Mouse (Mus musculus) intestine, postnatal 0 days (tissue): ENCODE results near the gene Pde1b. TPM values are rescaled to one million over a fixed set of nuclear protein-coding genes. Genes with fewer than 3 reads are reported as not detected.

Source experiments
- ATAC-seq: fragments of 200-750 bp; cut with Nextera tagmentation; 2 replicates; pipeline ENCODE4 v1.8.0; 2017; ENCODE audit warnings: mild to moderate bottlenecking, moderate TSS enrichment, moderate library complexity
- H3K27ac ChIP-seq: fragments of 300-500 bp; sonication (generic); 2 replicates; pipeline ENCODE4 v1.5.1; 2014; ENCODE audit warnings: mild to moderate bottlenecking, low read depth, low read length, moderate library complexity
- H3K27me3 ChIP-seq: fragments of 300-500 bp; sonication (generic); replicated peaks from 2 replicates; pipeline ENCODE4 v1.6.1; 2014; ENCODE audit warnings: low read length, mixed read lengths; ENCODE audit not compliant: control insufficient read depth, insufficient read depth
- H3K36me3 ChIP-seq: fragments of 300-500 bp; sonication (generic); 2 replicates; pipeline ENCODE4 v1.6.1; 2014; ENCODE audit warnings: mild to moderate bottlenecking, moderate library complexity; ENCODE audit not compliant: control insufficient read depth, insufficient read depth
- H3K4me1 ChIP-seq: fragments of 300-500 bp; sonication (generic); replicated peaks from 2 replicates; pipeline ENCODE4 v1.6.1; 2014; ENCODE audit warnings: antibody characterized with exemption, low read length, mixed read lengths; ENCODE audit not compliant: control insufficient read depth, insufficient read depth
- H3K4me2 ChIP-seq: fragments of 300-500 bp; sonication (generic); replicated peaks from 2 replicates; pipeline ENCODE4 v1.6.1; 2014; ENCODE audit warnings: low read depth, mild to moderate bottlenecking, moderate library complexity
- H3K4me3 ChIP-seq: fragments of 300-500 bp; sonication (generic); 2 replicates; pipeline ENCODE4 v1.5.1; 2014; ENCODE audit warnings: low read depth, low read length
- H3K9ac ChIP-seq: fragments of 300-500 bp; sonication (generic); 2 replicates; pipeline ENCODE4 v1.6.1; 2014; ENCODE audit warnings: mild to moderate bottlenecking, low read depth, low read length
- H3K9me3 ChIP-seq: fragments of 300-500 bp; sonication (generic); 2 replicates; pipeline ENCODE4 v1.6.1; 2016; ENCODE audit warnings: mixed run types; ENCODE audit not compliant: control insufficient read depth
- CTCF ChIP-seq: sonication (generic); IDR thresholded peaks from 2 replicates; pipeline ENCODE4 v1.5.1; 2016; ENCODE audit warnings: low read depth, mild to moderate bottlenecking, control low read depth, antibody characterized with exemption, moderate library complexity
- WGBS: fragments of 180-500 bp; shearing (Covaris S2); extraction: QIAGEN DNeasy Blood & Tissue Kit; methylation state at CpG from one replicate; pipeline ENCODE4 v1.1.7; 2014; 5-methylcytosine and 5-hydroxymethylcytosine counted together
- polyA plus RNA-seq: library from polyadenylated mRNA; unstranded; fragments of >200 nt; fragmentation: Nextera tagmentation; extraction: Ambion mirVana; gene quantifications from 2 replicates; pipeline ENCODE4 v1.2.1, GENCODE M21; 2015

The Pde1b gene
- polyA plus RNA-seq, 1 experiment from 2014 or later = 4.5 TPM

DNA sequence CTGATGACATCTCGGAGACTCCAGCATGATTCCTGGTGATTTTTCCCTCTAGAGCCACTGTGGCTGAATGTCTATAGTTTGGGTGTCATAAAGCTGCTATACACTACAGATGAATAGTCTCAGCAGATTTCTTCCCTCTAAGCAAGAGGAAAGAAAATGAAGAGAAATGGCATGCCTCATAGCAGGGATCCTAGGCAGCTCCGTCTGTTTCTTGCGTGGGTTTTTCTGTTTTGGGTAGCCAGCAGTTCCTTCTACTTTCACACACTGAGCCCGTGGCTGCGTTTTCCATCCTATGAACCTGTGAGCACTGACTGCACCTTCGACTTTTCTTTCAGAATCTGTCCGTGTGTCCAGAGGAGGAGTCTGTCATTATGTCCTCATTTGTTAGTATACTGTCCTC lies 29.7 kb upstream of the Pde1b start:
- WGBS = 88% methylated on average over 7 of the region's 7 CpGs

DNA sequence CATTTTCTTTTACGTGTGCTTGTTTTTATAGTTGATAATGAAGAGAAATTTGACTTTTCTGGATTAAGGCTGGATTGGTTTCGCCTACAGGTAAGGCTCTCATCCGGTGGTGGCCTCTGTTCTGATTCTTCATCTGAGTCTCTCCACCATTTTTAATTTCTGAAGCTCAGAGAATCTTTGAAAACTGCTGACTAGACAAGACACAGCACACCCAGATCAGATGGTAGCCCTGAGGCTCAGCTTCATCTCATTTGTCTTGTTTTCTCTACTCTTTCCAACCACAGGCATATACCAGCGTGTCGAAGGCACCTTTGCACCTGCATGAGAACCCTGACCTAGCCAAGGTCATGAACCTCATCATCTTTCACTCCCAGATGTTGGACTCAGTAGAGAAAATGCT lies 29.1 kb upstream of the Pde1b start:
- WGBS = 85% methylated on average over 5 of the region's 5 CpGs
- no peak for TF ChIP-seq CTCF
- no peak for ATAC-seq

More for the DNA sequence above, 29.7 kb upstream of the Pde1b start:
- Histone ChIP-seq H3K9ac (no peak overlapping the region), H3K36me3 (no peaks in the 10 kb centered on the region), H3K27me3 (no peaks in the 10 kb centered on the region), H3K4me3 (no peak overlapping the region), H3K27ac (no peak overlapping the region), H3K4me2 (no peak overlapping the region), H3K4me1 (no peaks in the 10 kb centered on the region), H3K9me3 (no peaks in the 10 kb centered on the region)
- no peak for TF ChIP-seq CTCF
- no peak for ATAC-seq

DNA sequence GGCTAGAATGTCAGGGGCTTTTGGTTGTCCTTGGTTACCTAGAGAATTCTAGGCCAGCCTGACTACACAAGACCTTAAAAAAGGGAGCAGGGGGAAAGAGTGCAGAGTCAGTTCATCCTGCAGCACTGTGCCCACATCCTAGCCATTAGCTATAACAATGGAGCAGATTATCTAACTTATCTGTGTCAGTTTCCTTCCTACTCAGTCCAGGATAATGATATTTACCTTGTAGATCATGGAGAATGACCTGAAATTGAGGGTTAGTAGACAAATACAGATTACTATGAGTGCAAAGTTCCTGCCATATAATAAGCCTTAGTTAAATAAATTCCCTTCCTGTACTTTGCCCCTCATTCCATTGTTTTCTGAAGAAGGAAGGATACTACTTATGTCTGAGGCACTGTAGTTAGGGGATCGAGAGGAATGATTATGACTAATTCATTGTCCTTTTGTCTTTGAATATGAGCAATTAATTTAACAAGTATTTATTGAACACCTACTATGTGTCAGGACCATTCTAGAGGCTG lies 23.7 kb upstream of the Pde1b start:
- Histone ChIP-seq H3K4me2 (no peak overlapping the region), H3K9ac (no peak overlapping the region), H3K4me1 (0 out of 2 replicates have a peak, but pooled peaks cover 3% of the 10 kb centered on the region), H3K9me3 (no peaks in the 10 kb centered on the region), H3K27me3 (no peaks in the 10 kb centered on the region), H3K36me3 (no peaks in the 10 kb centered on the region), H3K27ac (no peak overlapping the region), H3K4me3 (no peak overlapping the region)
- WGBS = 32% methylated on average over 1 of the region's 1 CpGs
- ATAC-seq = peak; percentile 86
- TF ChIP-seq CTCF = no peak

More for the DNA sequence above, 29.1 kb upstream of the Pde1b start:
- Histone ChIP-seq H3K4me1 (no peaks in the 10 kb centered on the region), H3K27ac (no peak overlapping the region), H3K9me3 (no peaks in the 10 kb centered on the region), H3K4me3 (no peak overlapping the region), H3K9ac (no peak overlapping the region), H3K4me2 (no peak overlapping the region), H3K27me3 (no peaks in the 10 kb centered on the region), H3K36me3 (no peaks in the 10 kb centered on the region)

DNA sequence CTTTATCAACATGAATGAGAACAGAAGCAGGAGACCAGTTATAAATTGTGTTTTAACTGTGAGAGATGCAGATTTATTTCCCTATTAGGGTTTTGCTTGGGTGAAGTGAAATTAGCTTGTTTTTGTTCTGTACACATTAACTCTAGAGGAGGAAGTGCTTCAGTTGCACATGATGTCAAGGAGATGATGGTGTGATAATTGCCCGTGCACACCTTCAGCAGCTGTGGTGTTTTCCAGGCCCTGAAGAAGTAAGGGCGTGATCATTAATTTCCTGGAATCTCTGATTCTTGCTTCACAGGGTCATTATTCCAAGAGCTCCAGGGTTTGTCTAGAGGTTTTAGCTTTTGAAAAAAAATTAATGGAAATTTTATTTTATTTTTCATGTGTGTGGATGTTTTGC lies 22.7 kb upstream of the Pde1b start:
- 30% methylated on average over 2 of the region's 2 CpGs for WGBS
- no peaks in the 10 kb centered on the region for H3K9me3 ChIP-seq
- no peak overlapping the region for H3K9ac ChIP-seq
- peak; percentile 71 for ATAC-seq
- no peak overlapping the region for H3K4me3 ChIP-seq
- no peak overlapping the region for H3K4me2 ChIP-seq
- TF ChIP-seq CTCF = no peak
- H3K27ac ChIP-seq = 0 out of 2 replicates have a peak overlapping the region, but pooled peaks have one; percentile 46
- no peaks in the 10 kb centered on the region for H3K36me3 ChIP-seq
- 0 out of 2 replicates have a peak, but pooled peaks cover 3% of the 10 kb centered on the region for H3K4me1 ChIP-seq
- H3K27me3 ChIP-seq = no peaks in the 10 kb centered on the region

DNA sequence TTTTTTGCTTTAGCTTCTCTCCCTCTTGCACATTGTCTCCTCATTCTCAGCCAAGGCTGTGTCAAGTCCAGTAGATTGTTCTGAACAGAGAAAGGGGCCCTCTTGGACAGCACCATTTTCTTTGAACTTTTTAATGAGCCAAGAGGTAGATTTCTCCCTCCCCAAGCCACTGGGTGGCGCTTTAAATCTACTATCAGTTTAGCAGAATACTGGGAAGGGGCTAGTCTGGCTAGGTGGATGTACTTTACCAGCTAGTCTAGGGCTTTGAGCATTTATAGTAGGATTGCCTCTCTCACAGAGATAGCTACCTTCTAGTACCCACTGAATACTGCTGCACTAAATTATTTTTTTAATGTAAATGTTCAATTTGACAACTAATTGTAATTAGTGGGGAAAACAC lies 20.3 kb upstream of the Pde1b start:
- Histone ChIP-seq H3K27ac (no peak overlapping the region), H3K9ac (no peak overlapping the region), H3K4me3 (no peak overlapping the region), H3K27me3 (no peaks in the 10 kb centered on the region), H3K4me2 (no peak overlapping the region), H3K4me1 (0 out of 2 replicates have a peak, but pooled peaks cover 3% of the 10 kb centered on the region), H3K36me3 (no peaks in the 10 kb centered on the region), H3K9me3 (no peaks in the 10 kb centered on the region)
- ATAC-seq = no peak
- WGBS = 9% methylated on average over 1 of the region's 1 CpGs
- peak; percentile 64 for TF ChIP-seq CTCF

DNA sequence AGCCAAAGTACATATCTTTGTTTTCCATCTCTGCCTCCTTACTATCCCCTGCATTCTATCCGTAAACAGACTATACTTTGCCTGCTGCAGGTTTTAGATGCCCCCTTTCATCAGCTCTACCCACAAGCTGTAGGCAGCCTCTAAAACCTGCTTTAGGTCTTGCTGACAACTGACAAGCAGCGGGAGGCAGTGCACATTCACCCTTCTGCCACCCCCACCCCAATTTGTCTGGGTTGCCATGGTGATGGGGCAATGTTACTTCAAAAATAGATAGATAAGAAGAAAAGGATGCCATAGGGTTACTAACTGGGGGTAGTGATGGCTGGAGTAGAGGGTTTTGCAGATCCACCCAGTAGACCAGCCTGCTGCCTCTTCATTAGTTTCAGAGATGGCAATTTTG lies 18.3 kb upstream of the Pde1b start:
- H3K4me3 ChIP-seq = no peak overlapping the region
- TF ChIP-seq CTCF = no peak
- ATAC-seq = no peak
- H3K9me3 ChIP-seq = no peaks in the 10 kb centered on the region
- no peak overlapping the region for H3K27ac ChIP-seq
- H3K4me2 ChIP-seq = no peak overlapping the region
- H3K36me3 ChIP-seq = no peaks in the 10 kb centered on the region
- no peak overlapping the region for H3K9ac ChIP-seq
- H3K27me3 ChIP-seq = no peaks in the 10 kb centered on the region
- 49% methylated on average over 2 of the region's 2 CpGs for WGBS
- 0 out of 2 replicates have a peak, but pooled peaks cover under 1% of the 10 kb centered on the region for H3K4me1 ChIP-seq
